Mouse (Mus musculus) adrenal gland (tissue): ENCODE measurements around the gene Nr2e1.

Experiments used
- intact Hi-C: fragments of 180-260 bp; cut with DNase I; formaldehyde crosslinking; loops from one replicate; pipeline ENCODE4 v1.15.1; 2025

The Nr2e1 gene

DNA sequence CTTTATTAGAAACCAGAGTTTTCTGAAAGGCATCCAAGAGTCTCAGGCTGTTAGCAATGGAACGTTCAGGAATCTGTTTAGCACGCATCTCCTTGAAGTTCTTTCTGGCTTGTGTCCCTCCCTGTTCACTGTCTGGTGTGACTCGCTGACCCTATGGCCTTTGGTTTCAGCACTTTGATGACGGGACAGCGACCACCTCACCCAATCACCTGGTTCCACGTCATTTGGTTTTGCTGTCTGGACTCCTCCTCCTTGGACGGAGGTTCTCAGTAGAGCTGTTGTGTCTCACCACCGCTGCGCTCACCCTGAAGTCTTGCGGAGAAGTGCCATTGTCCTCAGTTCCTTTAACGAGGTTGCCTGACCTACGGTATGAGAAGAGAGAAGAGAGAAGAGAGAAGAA lies 21.2 kb downstream of the Nr2e1 start:
- intact Hi-C loops = no loop called here

DNA sequence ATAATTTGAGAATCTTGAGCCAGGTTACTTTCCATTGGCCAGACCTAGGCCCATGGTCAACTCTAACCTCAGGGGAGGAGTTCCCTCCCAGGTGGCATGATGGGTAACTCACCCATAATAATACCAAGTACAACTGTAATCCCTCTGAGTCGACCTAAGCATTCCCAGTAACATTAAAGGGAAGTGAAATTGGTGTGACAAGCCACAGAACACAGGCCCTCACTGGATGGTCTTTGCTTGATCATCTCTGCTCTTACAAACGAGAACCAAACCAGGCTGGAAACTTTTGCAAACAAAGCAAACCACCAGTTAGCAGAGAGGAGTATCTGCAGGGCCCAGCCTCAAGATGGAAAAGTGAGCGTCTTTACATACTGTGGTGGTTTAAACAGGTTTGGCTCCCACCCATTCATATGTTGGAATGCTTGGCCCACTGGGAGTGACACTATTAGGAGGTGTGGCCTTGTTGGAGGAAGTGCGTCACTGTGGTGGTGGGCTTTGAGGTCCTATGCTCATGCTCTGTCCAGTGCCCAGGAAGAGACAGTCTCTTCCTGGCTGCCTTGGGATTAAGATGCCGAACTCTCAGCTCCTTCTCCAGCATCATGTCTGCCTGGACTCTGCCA lies 23.7 kb downstream of the Nr2e1 start:
- intact Hi-C loops = no loop called here

- intact Hi-C loops = no loop called here
Observed at GRCm38 (mm10) chr10:42546507-42546906, 36.9 kb downstream of the Nr2e1 start.

- intact Hi-C loops = no loop called here
Observed at GRCm38 (mm10) chr10:42545707-42546503, 37.5 kb downstream of the Nr2e1 start.

DNA sequence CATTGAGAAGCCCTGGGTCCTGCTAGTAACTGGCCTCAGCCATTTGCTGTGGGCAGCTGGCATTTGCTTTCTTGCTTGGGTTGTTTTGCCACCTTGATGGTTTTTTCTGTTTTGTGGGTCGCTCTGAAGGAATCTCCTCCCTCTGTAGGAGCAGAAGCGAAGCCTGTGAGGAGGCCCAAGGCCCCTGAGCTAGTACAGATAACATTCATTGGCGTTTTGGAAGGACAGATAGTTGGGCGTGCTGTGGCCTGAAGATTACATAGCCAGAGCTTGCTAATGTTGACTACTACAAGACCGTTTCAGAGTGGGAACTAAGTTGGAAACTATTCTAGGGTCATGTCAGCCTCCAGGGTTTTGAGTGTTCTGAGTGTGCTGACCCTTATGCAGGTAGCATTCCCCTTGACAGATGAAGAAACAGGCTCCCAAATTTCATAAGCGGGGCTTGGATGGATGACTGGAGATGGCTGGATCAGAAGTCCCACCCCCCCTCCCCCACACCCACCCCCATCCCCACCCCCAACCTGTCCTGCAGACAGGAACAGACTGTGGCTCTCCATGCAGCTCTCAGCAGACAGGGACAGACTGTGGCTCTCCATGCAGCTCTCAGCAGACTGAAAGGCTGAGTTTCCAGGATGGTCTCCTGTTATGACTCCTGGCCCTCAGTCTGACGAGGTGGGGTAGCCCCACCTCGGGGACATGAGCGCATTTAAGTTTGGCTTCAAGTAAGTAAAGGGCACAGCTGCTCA lies 45.7 kb downstream of the Nr2e1 start:
- intact Hi-C loops = no loop called here

DNA sequence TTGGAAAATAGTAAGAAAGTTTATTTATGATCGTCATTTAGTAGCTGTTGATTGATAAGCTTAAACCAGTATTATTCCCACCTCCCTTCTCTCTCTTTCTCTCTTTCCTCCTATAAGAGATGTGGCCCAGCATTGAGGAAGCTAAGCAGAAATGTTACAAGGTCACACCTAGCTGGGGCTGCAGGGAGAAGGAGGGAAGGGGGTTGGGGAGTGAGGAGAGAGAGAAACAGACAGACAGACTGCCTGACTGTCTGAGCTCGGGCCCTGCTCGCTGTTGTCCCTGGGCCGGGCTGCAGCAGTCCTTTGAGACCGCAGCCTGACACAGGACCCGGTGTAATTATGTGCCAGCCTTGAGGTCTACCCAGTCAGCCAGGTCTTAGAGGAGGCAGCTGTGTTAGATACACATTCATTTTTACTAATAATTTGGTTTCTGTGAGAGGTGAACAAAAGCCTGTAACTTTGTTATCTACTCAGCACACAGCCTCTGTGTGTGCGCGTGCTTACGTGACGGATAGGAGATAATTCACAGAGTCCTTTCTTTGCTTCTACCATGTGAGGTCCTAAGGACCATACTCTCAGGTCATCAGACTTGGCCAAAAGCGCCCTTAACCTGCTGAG lies 49.5 kb downstream of the Nr2e1 start:
- intact Hi-C loops = no loop called here

GRCm38 (mm10) chr10:42525682-42526081 lies 57.8 kb downstream of the Nr2e1 start:
- intact Hi-C loops = loop anchor here (10.0 kb wide), 1 partner anchor 209 kb away; no protein-coding TSS in a partner anchor

- intact Hi-C loops = loop anchor here (10.0 kb wide), 1 partner anchor 211 kb away; no protein-coding TSS in a partner anchor
Observed at GRCm38 (mm10) chr10:42523556-42524162, 59.8 kb downstream of the Nr2e1 start.

- intact Hi-C loops = loop anchor here (10.0 kb wide), 1 partner anchor 212 kb away; no protein-coding TSS in a partner anchor
Observed at GRCm38 (mm10) chr10:42522912-42523311, 60.5 kb downstream of the Nr2e1 start.

DNA sequence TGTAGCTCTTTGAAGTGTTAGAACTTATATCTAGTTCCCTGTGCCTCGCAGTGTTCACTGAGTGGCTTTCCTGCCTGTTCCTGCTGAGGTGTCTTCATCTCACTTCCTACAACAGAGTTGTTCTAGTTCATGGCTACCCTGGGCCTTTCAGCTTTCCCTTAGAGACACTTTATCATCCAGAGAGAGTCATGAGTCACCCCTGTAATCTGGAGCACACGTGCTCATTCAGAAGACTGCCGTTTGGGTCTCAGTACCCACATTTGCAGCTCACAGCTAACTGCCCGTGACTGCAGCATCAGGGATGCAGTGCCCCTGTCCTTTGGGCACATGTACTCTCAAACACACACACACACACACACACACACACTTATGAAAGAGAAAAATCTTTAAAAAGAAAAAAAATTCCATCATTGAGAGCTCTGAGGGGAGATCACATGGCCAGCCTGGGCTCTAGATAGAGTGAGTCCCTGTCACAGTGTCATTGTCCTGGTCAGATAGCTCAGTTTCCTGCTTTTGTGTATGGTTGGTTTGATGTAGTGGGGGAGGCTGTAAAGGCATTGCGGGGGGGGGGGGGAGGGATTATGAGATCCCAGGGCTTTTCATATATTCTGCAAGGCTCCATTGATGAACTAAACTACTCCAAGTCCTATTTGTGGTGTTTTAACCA lies 62.0 kb downstream of the Nr2e1 start:
- intact Hi-C loops = loop anchor here (10.0 kb wide), 1 partner anchor 213 kb away; no protein-coding TSS in a partner anchor

DNA sequence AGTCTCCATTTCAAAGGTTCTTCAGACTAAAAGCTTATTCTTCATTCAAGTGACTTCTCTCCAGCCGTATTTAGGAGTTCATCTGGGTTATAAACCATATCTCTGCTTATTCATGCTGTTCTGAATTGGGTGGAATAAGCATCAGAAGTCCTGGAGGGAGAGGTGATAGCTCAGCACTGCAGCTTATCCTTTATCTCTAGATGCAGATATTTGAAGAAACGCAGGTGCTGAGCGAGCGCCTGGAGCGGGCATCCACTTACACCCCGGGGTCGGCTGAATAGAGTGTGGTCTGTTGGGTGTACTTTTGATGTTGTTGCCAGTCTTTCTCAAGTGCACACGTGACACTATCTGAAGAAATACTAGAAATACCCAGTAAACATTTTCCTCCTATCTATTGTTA lies 65.1 kb downstream of the Nr2e1 start:
- intact Hi-C loops = no loop called here

- intact Hi-C loops = no loop called here
Observed at GRCm38 (mm10) chr10:42514125-42514524, 69.3 kb downstream of the Nr2e1 start.
